Mouse (Mus musculus) MEL (cell line): ENCODE measurements around the gene Metap2. TPM values are rescaled to one million over a fixed set of nuclear protein-coding genes. Genes with fewer than 3 reads are reported as not detected.

ENCODE experiments used
- DNase-seq: peaks from one replicate; pipeline ENCODE4 v3.0.0; 2011; ENCODE audit warnings: low read depth, low spot score
- H3K27ac ChIP-seq: 2 replicates; pipeline ENCODE4 v1.5.1; 2012; ENCODE audit warnings: low read depth, mild to moderate bottlenecking, control low read depth, low read length, moderate library complexity; ENCODE audit not compliant: control insufficient read depth
- H3K27me3 ChIP-seq, 2 experiments: fragments of 150-350 bp in 1 of 2; sonication (generic) in 1 of 2; 2 replicates each; pipeline ENCODE4 v1.6.1; 2012; ENCODE audit warnings: low read length in 2 of 2, mild to moderate bottlenecking in 2 of 2, improper control_type of control experiment in 1 of 2, moderate library complexity in 1 of 2; ENCODE audit not compliant: insufficient read depth in 2 of 2, control insufficient read depth in 1 of 2
- H3K36me3 ChIP-seq, 2 experiments: 2 replicates each; pipeline ENCODE4 v1.6.1; 2012 to 2014; ENCODE audit warnings: low read length in 2 of 2, improper control_type of control experiment in 1 of 2, inconsistent platforms in 1 of 2, mild to moderate bottlenecking in 1 of 2; ENCODE audit not compliant: insufficient read depth in 2 of 2, control insufficient read depth in 1 of 2
- H3K4me1 ChIP-seq, 2 experiments: fragments of 150-350 bp in 1 of 2; sonication (generic) in 1 of 2; 2 replicates each; pipeline ENCODE4 v1.6.1; 2012; ENCODE audit warnings: low read length in 2 of 2, improper control_type of control experiment in 1 of 2, mild to moderate bottlenecking in 1 of 2; ENCODE audit not compliant: insufficient read depth in 2 of 2, control insufficient read depth in 1 of 2
- H3K4me3 ChIP-seq, 2 experiments: fragments of 150-350 bp in 1 of 2; sonication (generic) in 1 of 2; 2 replicates each; pipeline ENCODE4 v1.5.1; 2012; ENCODE audit warnings: low read depth in 2 of 2, low read length in 2 of 2, mild to moderate bottlenecking in 2 of 2, moderate library complexity in 2 of 2, control low read depth in 1 of 2, improper control_type of control experiment in 1 of 2; ENCODE audit not compliant: control insufficient read depth in 1 of 2, insufficient read depth in 1 of 2
- H3K79me2 ChIP-seq: 2 replicates; pipeline ENCODE4 v1.6.1; 2012; ENCODE audit warnings: mild to moderate bottlenecking, low read length, moderate library complexity; ENCODE audit not compliant: control insufficient read depth, poor library complexity, insufficient read depth
- H3K9ac ChIP-seq: 2 replicates; pipeline ENCODE4 v1.6.1; 2012; ENCODE audit warnings: low read depth, mild to moderate bottlenecking, control low read depth, low read length, moderate library complexity; ENCODE audit not compliant: control insufficient read depth, poor library complexity, severe bottlenecking
- H3K9me3 ChIP-seq: fragments of 150-350 bp; sonication (generic); replicated peaks from 2 replicates; pipeline ENCODE4 v1.6.1; 2012; ENCODE audit warnings: mild to moderate bottlenecking, low read length, improper control_type of control experiment, moderate library complexity; ENCODE audit not compliant: insufficient read depth
- CHD1 ChIP-seq: IDR thresholded peaks from 2 replicates; pipeline ENCODE4 v1.6.1; 2012; ENCODE audit warnings: low read depth, mild to moderate bottlenecking, inconsistent platforms, low read length, improper control_type of control experiment
- CHD2 ChIP-seq: IDR thresholded peaks from 2 replicates; pipeline ENCODE4 v1.6.1; 2011; ENCODE audit warnings: low read length, improper control_type of control experiment
- CTCF ChIP-seq, 3 experiments: IDR thresholded peaks in 2 of 3; conservative IDR thresholded peaks in 1 of 3; 2 replicates each; pipeline ENCODE4 v1.5.1; 2011 to 2012; ENCODE audit warnings: low read length in 3 of 3, low read depth in 2 of 3, mild to moderate bottlenecking in 2 of 3, improper control_type of control experiment in 1 of 3, inconsistent platforms in 1 of 3, mixed read lengths in 1 of 3, moderate library complexity in 1 of 3; ENCODE audit not compliant: control insufficient read depth in 1 of 3, insufficient read depth in 1 of 3, poor library complexity in 1 of 3, severe bottlenecking in 1 of 3
- E2F4 ChIP-seq: IDR thresholded peaks from 2 replicates; pipeline ENCODE4 v1.6.1; 2011; ENCODE audit warnings: low read depth, low read length, improper control_type of control experiment, borderline replicate concordance
- ELF1 ChIP-seq: IDR thresholded peaks from 2 replicates; pipeline ENCODE4 v1.6.1; 2014; ENCODE audit warnings: low read depth, mild to moderate bottlenecking, inconsistent platforms, low read length, improper control_type of control experiment, moderate library complexity
- EP300 ChIP-seq, 2 experiments: IDR thresholded peaks; 2 replicates each; pipeline ENCODE4 v1.6.1; 2011; ENCODE audit warnings: improper control_type of control experiment in 2 of 2, low read length in 2 of 2, low read depth in 1 of 2, mild to moderate bottlenecking in 1 of 2
- ETS1 ChIP-seq: IDR thresholded peaks from 2 replicates; pipeline ENCODE4 v1.6.1; 2012; ENCODE audit warnings: low read depth, mild to moderate bottlenecking, inconsistent platforms, low read length, improper control_type of control experiment, moderate library complexity
- JUND ChIP-seq: IDR thresholded peaks from 2 replicates; pipeline ENCODE4 v1.6.1; 2011; ENCODE audit warnings: low read depth, mild to moderate bottlenecking, improper control_type of control experiment, low read length
- KAT2A ChIP-seq: conservative IDR thresholded peaks from 2 replicates; pipeline ENCODE4 v1.6.1; 2012; ENCODE audit warnings: low read depth, low read length, improper control_type of control experiment, inconsistent platforms
- MAFK ChIP-seq: IDR thresholded peaks from 2 replicates; pipeline ENCODE4 v1.6.1; 2011; ENCODE audit warnings: low read depth, mild to moderate bottlenecking, low read length, improper control_type of control experiment, borderline replicate concordance
- MAX ChIP-seq: IDR thresholded peaks from 2 replicates; pipeline ENCODE4 v1.6.1; 2011; ENCODE audit warnings: low read length, improper control_type of control experiment
- MAZ ChIP-seq: IDR thresholded peaks from 2 replicates; pipeline ENCODE4 v1.6.1; 2012; ENCODE audit warnings: low read depth, mild to moderate bottlenecking, inconsistent platforms, low read length, improper control_type of control experiment
- MEF2A ChIP-seq: IDR thresholded peaks from 2 replicates; pipeline ENCODE4 v1.6.1; 2014; ENCODE audit warnings: low read depth, mild to moderate bottlenecking, inconsistent platforms, low read length, improper control_type of control experiment; ENCODE audit not compliant: poor library complexity, insufficient replicate concordance, severe bottlenecking; ENCODE audit errors: extremely low read depth
- MXI1 ChIP-seq: IDR thresholded peaks from 2 replicates; pipeline ENCODE4 v1.6.1; 2011; ENCODE audit warnings: mild to moderate bottlenecking, low read depth, low read length, improper control_type of control experiment
- MYB ChIP-seq: IDR thresholded peaks from 2 replicates; pipeline ENCODE4 v1.6.1; 2011; ENCODE audit warnings: mild to moderate bottlenecking, low read depth, low read length, improper control_type of control experiment
- MYC ChIP-seq: IDR thresholded peaks from 2 replicates; pipeline ENCODE4 v1.6.1; 2011; ENCODE audit warnings: low read depth, mild to moderate bottlenecking, low read length, improper control_type of control experiment, moderate library complexity
- NELFE ChIP-seq: IDR thresholded peaks from 2 replicates; pipeline ENCODE4 v1.6.1; 2011; ENCODE audit warnings: low read depth, low read length, improper control_type of control experiment
- NRF1 ChIP-seq: IDR thresholded peaks from 2 replicates; pipeline ENCODE4 v1.6.1; 2014; ENCODE audit warnings: low read depth, mild to moderate bottlenecking, inconsistent platforms, low read length, improper control_type of control experiment, moderate library complexity; ENCODE audit not compliant: poor library complexity, insufficient read depth, severe bottlenecking
- POLR2A ChIP-seq, 2 experiments: IDR thresholded peaks; 2 replicates each; pipeline ENCODE4 v1.6.1; 2011 to 2012; ENCODE audit warnings: low read length in 2 of 2, mild to moderate bottlenecking in 2 of 2, control low read depth in 1 of 2, improper control_type of control experiment in 1 of 2, low read depth in 1 of 2, moderate library complexity in 1 of 2; ENCODE audit not compliant: control insufficient read depth in 1 of 2, insufficient read depth in 1 of 2, poor library complexity in 1 of 2
- POLR2AphosphoS2 ChIP-seq: IDR thresholded peaks from 2 replicates; pipeline ENCODE4 v1.6.1; 2011; ENCODE audit warnings: low read length, improper control_type of control experiment
- POLR2AphosphoS5 ChIP-seq: IDR thresholded peaks from 2 replicates; pipeline ENCODE4 v1.6.1; 2012; ENCODE audit warnings: low read depth, borderline replicate concordance, mild to moderate bottlenecking, inconsistent platforms, low read length, moderate library complexity, mixed read lengths
- RAD21 ChIP-seq: IDR thresholded peaks from 2 replicates; pipeline ENCODE4 v1.6.1; 2011; ENCODE audit warnings: mild to moderate bottlenecking, low read depth, low read length, improper control_type of control experiment
- RCOR1 ChIP-seq: IDR thresholded peaks from 2 replicates; pipeline ENCODE4 v1.6.1; 2012; ENCODE audit warnings: low read depth, mild to moderate bottlenecking, inconsistent platforms, low read length, improper control_type of control experiment
- SMC3 ChIP-seq: IDR thresholded peaks from 2 replicates; pipeline ENCODE4 v1.6.1; 2011; ENCODE audit warnings: low read depth, low read length, improper control_type of control experiment
- TBP ChIP-seq: IDR thresholded peaks from 2 replicates; pipeline ENCODE4 v1.8.0; 2011; ENCODE audit warnings: low read depth, low read length, improper control_type of control experiment
- TCF12 ChIP-seq: IDR thresholded peaks from 2 replicates; pipeline ENCODE4 v1.6.1; 2014; ENCODE audit warnings: low read depth, mild to moderate bottlenecking, inconsistent platforms, low read length, improper control_type of control experiment, moderate library complexity
- UBTF ChIP-seq: IDR thresholded peaks from 2 replicates; pipeline ENCODE4 v1.6.1; 2012; ENCODE audit warnings: low read depth, mild to moderate bottlenecking, inconsistent platforms, low read length, improper control_type of control experiment, moderate library complexity, borderline replicate concordance; ENCODE audit not compliant: insufficient read depth
- USF1 ChIP-seq: IDR thresholded peaks from 2 replicates; pipeline ENCODE4 v1.6.1; 2014; ENCODE audit warnings: low read depth, mild to moderate bottlenecking, inconsistent platforms, low read length, improper control_type of control experiment, moderate library complexity
- USF2 ChIP-seq, 2 experiments: IDR thresholded peaks; 2 replicates each; pipeline ENCODE4 v1.6.1; 2011 to 2012; ENCODE audit warnings: improper control_type of control experiment in 2 of 2, low read length in 2 of 2, borderline replicate concordance in 1 of 2, inconsistent platforms in 1 of 2, low read depth in 1 of 2, mild to moderate bottlenecking in 1 of 2; ENCODE audit not compliant: insufficient read depth in 1 of 2
- ZC3H11A ChIP-seq: IDR thresholded peaks from 2 replicates; pipeline ENCODE4 v1.6.1; 2012; ENCODE audit warnings: low read depth, mild to moderate bottlenecking, inconsistent platforms, low read length, improper control_type of control experiment
- ZKSCAN1 ChIP-seq: IDR thresholded peaks from 2 replicates; pipeline ENCODE4 v1.6.1; 2012; ENCODE audit warnings: low read depth, mild to moderate bottlenecking, inconsistent platforms, low read length, improper control_type of control experiment, moderate library complexity
- polyA plus RNA-seq, 2 experiments: library from polyadenylated mRNA; stranded (reverse) in 1 of 2; unstranded in 1 of 2; fragments of >175 nt in 1 of 2; fragments of >200 nt in 1 of 2; gene quantifications; 2 replicates each; pipeline versions ENCODE4 v1.2.1 to v1.2.4; 2012; ENCODE audit warnings: low replicate concordance in 2 of 2, low read depth in 1 of 2; ENCODE audit not compliant: insufficient read length in 2 of 2, insufficient read depth in 1 of 2, missing spikeins in 1 of 2
- total RNA-seq: library from RNA; depleted of rRNA; stranded (reverse); fragments of 300-350 nt; gene quantifications from 2 replicates; pipeline ENCODE4 v1.2.3, GENCODE M21; 2012

Gene Metap2
- total and polyA plus RNA-seq, 3 experiments = 326 to 2,567 (median 921) TPM

DNA sequence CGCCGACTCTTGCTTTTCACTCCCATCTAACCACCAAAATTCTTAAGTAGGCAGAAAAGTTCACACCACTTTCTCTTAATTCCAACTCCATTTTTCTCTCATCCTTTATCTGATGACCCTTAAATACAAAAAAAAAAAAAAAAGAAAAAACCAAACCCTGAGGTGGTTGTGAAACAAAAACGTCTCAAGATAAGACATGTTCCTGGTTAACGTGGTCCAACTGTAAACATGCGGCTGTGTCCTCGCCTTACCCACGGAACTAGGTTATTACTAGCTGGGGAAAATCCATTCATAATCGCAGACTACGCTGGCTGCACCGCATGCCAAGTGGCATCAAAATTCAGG lies 8.3 kb downstream of the Metap2 start (continued):
- no peak for TF ChIP-seq SMC3
- no peak for TF ChIP-seq NRF1
- no peak for TF ChIP-seq POLR2AphosphoS2
- no peak for TF ChIP-seq CTCF (IDR thresholded peaks at IDR 0.05 in 2 of 3, conservative IDR thresholded peaks at IDR 0.05 in 1 of 3; ENCODE audit: control insufficient read depth in 1 of 3, insufficient read depth in 1 of 3, low read depth in 2 of 3, low read length in 3 of 3, poor library complexity in 1 of 3, severe bottlenecking in 1 of 3)
- no peak for TF ChIP-seq TBP
- no peak for TF ChIP-seq KAT2A
- no peak for TF ChIP-seq JUND
- TF ChIP-seq MYB = peak; percentile 54; the same call in 1 of the 2 replicates
- no peak for TF ChIP-seq RAD21
- TF ChIP-seq MYC = peak; percentile 66
- no peak for TF ChIP-seq POLR2A (IDR thresholded peaks at IDR 0.05; ENCODE audit: control insufficient read depth in 1 of 2, insufficient read depth in 1 of 2, low read depth in 1 of 2, low read length in 2 of 2, poor library complexity in 1 of 2)
- TF ChIP-seq ETS1 = peak; percentile 45
- TF ChIP-seq MEF2A = no peak
- TF ChIP-seq ZC3H11A = no peak
- peak; percentile 31 to 65; a peak in 3 of 4 replicates for TF ChIP-seq EP300 (IDR thresholded peaks at IDR 0.05; ENCODE audit: low read depth in 1 of 2, low read length in 2 of 2)
- TF ChIP-seq MXI1 = peak; percentile 87

DNA sequence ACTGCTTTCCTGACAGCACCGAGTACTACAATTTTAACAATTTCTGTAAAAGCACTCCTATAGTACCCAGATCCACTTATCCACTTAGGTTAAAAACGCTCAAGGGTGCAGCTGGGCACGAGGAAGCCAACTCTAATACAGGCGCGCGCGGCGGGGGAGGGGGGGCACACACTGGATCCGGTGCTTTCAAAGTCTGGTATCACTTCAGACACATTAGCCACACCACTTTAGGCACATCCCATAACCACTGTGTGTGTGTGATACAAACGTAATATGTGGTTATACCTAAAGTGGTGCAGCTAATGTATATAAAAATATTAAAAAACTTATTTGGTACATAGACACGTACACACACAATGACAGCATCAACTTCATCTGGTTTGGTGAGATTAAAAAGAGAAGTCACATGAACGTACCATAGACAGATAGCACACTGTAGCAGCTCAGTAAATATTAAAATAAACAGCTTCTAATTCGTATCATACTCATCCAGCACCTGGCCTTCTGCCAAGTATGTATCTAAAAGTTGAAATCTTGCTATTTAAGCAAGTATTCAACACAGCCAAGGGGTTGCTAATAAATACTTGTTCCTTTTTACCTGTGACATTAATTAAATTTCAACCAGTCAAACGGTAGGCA lies 10.9 kb downstream of the Metap2 start:
- Histone ChIP-seq H3K4me1 (peaks cover 24 to 38% of the 10 kb centered on the region in 2 experiments), H3K9me3 (no peaks in the 10 kb centered on the region), H3K4me3 (peak overlapping the region; percentile 8 to 20), H3K27me3 (no peaks in the 10 kb centered on the region), H3K27ac (peak overlapping the region; percentile 93), H3K36me3 (peaks cover 28 to 62% of the 10 kb centered on the region in 2 experiments), H3K79me2 (peaks cover 74% of the 10 kb centered on the region), H3K9ac (peak overlapping the region; percentile 55)
- DNase-seq = peak; percentile 97
- no peak for TF ChIP-seq POLR2AphosphoS5
- TF ChIP-seq JUND = no peak
- TF ChIP-seq POLR2AphosphoS2 = peak; percentile 79; the same call in 1 of the 2 replicates
- no peak for TF ChIP-seq POLR2A (IDR thresholded peaks at IDR 0.05; ENCODE audit: control insufficient read depth in 1 of 2, insufficient read depth in 1 of 2, low read depth in 1 of 2, low read length in 2 of 2, poor library complexity in 1 of 2)
- TF ChIP-seq MAX = no peak
- peak; percentile 49; the same call in 1 of the 2 replicates for TF ChIP-seq MYC
- no peak for TF ChIP-seq UBTF
- TF ChIP-seq NRF1 = no peak
- no peak for TF ChIP-seq ZKSCAN1
- no peak; the same call in 1 of the 2 replicates for TF ChIP-seq CHD2
- TF ChIP-seq MAFK = peak; percentile 75; the same call in 1 of the 2 replicates
- 0 out of 2 replicates have a peak, but pooled peaks have one; percentile 41 for TF ChIP-seq MYB
- peak; percentile 98 for TF ChIP-seq ETS1
- TF ChIP-seq ZC3H11A = no peak
- no peak for TF ChIP-seq NELFE
- peak; percentile 40; the same call in 1 of the 2 replicates for TF ChIP-seq RCOR1
- peak; percentile 88 for TF ChIP-seq USF1
- TF ChIP-seq RAD21 = no peak
- TF ChIP-seq MXI1 = peak; percentile 83; the same call in 1 of the 2 replicates
- TF ChIP-seq MAZ = no peak
- no peak for TF ChIP-seq USF2 (IDR thresholded peaks at IDR 0.05; ENCODE audit: borderline replicate concordance in 1 of 2, insufficient read depth in 1 of 2, low read depth in 1 of 2, low read length in 2 of 2)
- TF ChIP-seq ELF1 = no peak
- TF ChIP-seq TCF12 = peak; percentile 95
- no peak for TF ChIP-seq CHD1
- TF ChIP-seq KAT2A = no peak
- TF ChIP-seq E2F4 = no peak
